Mouse (Mus musculus): ENCODE data around the gene Atp8a1. TPM values are rescaled to one million over a fixed set of nuclear protein-coding genes. Genes with fewer than 3 reads are reported as not detected.

Atp8a1 gene
- polyA plus RNA-seq (2014; fragmentation: Illumina TruSeq; extraction: RNeasy Lipid Tissue Mini Kit (QIAGEN cat#74804); ENCODE audit: low read depth, low replicate concordance) = 73.6 TPM

GRCm38 (mm10) chr5:67847253-67848165 lies at the start of gene Atp8a1:
Atp8a1 (minus strand) TSS chr5:67847434.

GRCm38 (mm10) chr5:67607804-67608673 lies 239.2 kb downstream of the Atp8a1 start, which contains the start of gene Shisa3:
Shisa3 (plus strand) TSS chr5:67607882.

Other genes starting within 250 kb of the Atp8a1 start
- 8.4 TPM for gene Shisa3, start 239.6 kb downstream of the Atp8a1 start, polyA plus RNA-seq (2014; fragmentation: Illumina TruSeq; extraction: RNeasy Lipid Tissue Mini Kit (QIAGEN cat#74804); ENCODE audit: low read depth, low replicate concordance)
- gene Gm5108, start 94.2 kb upstream of the Atp8a1 start, polyA plus RNA-seq (2014; fragmentation: Illumina TruSeq; extraction: RNeasy Lipid Tissue Mini Kit (QIAGEN cat#74804); ENCODE audit: low read depth, low replicate concordance) = not detected
- not detected for gene Gm21905, start 99.0 kb upstream of the Atp8a1 start, polyA plus RNA-seq (2014; fragmentation: Illumina TruSeq; extraction: RNeasy Lipid Tissue Mini Kit (QIAGEN cat#74804); ENCODE audit: low read depth, low replicate concordance)
- not detected for gene Grxcr1, start 184.4 kb upstream of the Atp8a1 start, polyA plus RNA-seq (2014; fragmentation: Illumina TruSeq; extraction: RNeasy Lipid Tissue Mini Kit (QIAGEN cat#74804); ENCODE audit: low read depth, low replicate concordance)

Data from sigmoid colon, adult 10 weeks (tissue).